Comparison of ENCODE assay signal across 8 mouse cellular contexts in the genomic region with DNA sequence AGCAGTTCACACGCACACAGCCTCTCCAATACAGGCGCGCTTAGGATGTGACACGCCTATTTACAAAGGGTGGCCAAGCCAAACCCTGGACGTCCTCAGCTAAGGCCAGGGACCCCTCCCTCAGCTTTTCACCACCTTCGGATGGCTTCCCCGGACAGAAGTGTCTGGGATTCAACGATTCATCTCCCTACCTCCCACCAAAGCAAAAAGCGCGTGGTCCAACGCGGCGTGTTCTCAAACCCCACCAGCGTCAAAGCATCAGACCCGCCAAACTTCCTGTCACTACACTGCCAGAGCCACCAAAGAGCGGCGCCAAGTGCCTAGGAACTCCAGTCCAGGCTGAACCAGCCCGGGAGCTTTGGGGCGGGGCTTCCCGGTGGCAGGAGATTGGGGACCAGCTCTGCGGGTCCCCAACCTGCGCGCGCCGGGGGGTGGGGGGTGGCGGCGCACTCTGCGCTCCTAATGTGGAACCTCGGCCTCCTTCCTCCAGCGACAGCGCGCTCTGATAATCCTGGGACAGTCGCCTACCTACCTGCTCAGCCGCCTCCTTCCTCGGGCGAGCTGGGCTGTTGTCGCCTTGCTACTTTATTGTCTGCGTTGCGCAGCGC. TPM values are rescaled to one million over a fixed set of nuclear protein-coding genes. Genes with fewer than 3 reads are reported as not detected.
A peak's percentile ranks its signal among the peaks of the same experiment; 100 is the strongest.
DNase-seq lines count a peak whose midpoint lies in the region; ATAC-seq lines count a peak whose summit lies in the region.

No protein-coding gene starts in this region.

- peak overlapping the region; percentile 57 for H3K9ac ChIP-seq in lung, embryonic 15.5 days

- under 1% methylated on average over 40 of the region's 40 CpGs for WGBS in lung, embryonic 15.5 days

- H3K4me3 ChIP-seq in lung, embryonic 15.5 days: peak overlapping the region; percentile 69

- peak; percentile 81 for DNase-seq in ZHBTc4 (ENCODE audit: low read depth, low spot score)
- DNase-seq in cerebellum, adult 8-10 months: peak; percentile 20
- peak; percentile 51 for DNase-seq in forelimb bud, embryonic 11.5 days (ENCODE audit: low read depth, low spot score)
- peak; percentile 40 to 70 for DNase-seq in layer of hippocampus, adult 18-20 months (ENCODE audit: low spot score in 2 of 2)
- DNase-seq in right cerebral cortex, postnatal 36 days (ENCODE audit: low spot score in 2 of 2): peak; percentile 9 to 30
- no peak for DNase-seq in thymus, postnatal 0 days (ENCODE audit: low spot score)

- H3K27ac ChIP-seq in lung, embryonic 15.5 days: peak overlapping the region; percentile 58

- 0 out of 2 replicates have a peak, but pooled peaks cover 14% of the 10 kb centered on the region for H3K27me3 ChIP-seq in lung, embryonic 15.5 days

- H3K9me3 ChIP-seq in lung, embryonic 15.5 days: no peaks in the 10 kb centered on the region

- peaks cover 23% of the 10 kb centered on the region for H3K4me1 ChIP-seq in lung, embryonic 15.5 days

- peak; percentile 26 to 50; a peak in 2 of 4 replicates for ATAC-seq in hematopoietic stem cell, adult 5-6 weeks (replicated peaks in 1 of 2; ENCODE audit: insufficient read depth in 1 of 2, low FRiP score in 2 of 2, low TSS enrichment in 1 of 2, low read depth in 1 of 2, poor library complexity in 2 of 2, severe bottlenecking in 2 of 2)
- peak; percentile 78 for ATAC-seq in lung, embryonic 15.5 days (ENCODE audit: borderline replicate concordance, extremely low read depth, low FRiP score, low TSS enrichment)

- H3K4me2 ChIP-seq in lung, embryonic 15.5 days: peak overlapping the region; percentile 98

- no peaks in the 10 kb centered on the region for H3K36me3 ChIP-seq in lung, embryonic 15.5 days

RNA-seq across cellular contexts. Expression of gene Frmd4b, which starts 0.6 kb away (rescaled TPM):
- total RNA-seq in hematopoietic stem cell, adult 5-6 weeks (2017): 13.5 and 13.8 TPM in 2 replicates
- 10 to 100 TPM; 24.1 to 25.2 TPM for total RNA-seq in layer of hippocampus, adult 18-20 months (2021)
- 14.5 and 15.7 TPM in 2 replicates for polyA plus RNA-seq in lung, embryonic 15.5 days (2015; fragmentation: Nextera tagmentation; extraction: Ambion mirVana)
- polyA plus RNA-seq in thymus, postnatal 0 days (2015; fragmentation: Nextera tagmentation; extraction: Ambion mirVana): 6.3 and 7.0 TPM in 2 replicates
